Mouse (Mus musculus) erythroblast, embryonic 14.5 days (primary cell): ENCODE measurements around the gene Tex9.

Source experiments
- GATA1 ChIP-seq: IDR thresholded peaks from 2 replicates; pipeline ENCODE4 v1.6.1; 2012; ENCODE audit warnings: low read length, inconsistent platforms, mixed read lengths
- TAL1 ChIP-seq: IDR thresholded peaks from 3 replicates; pipeline ENCODE4 v1.6.1; 2012; ENCODE audit warnings: low read length, inconsistent platforms, mixed read lengths

- TF ChIP-seq TAL1 (no peak), GATA1 (no peak)
Measured at GRCm38 (mm10) chr9:72465754-72466181, 26.2 kb downstream of the Tex9 start.
